Mouse (Mus musculus) limb, embryonic 11.5 days (tissue): ENCODE measurements around the gene Ascl5. TPM values are rescaled to one million over a fixed set of nuclear protein-coding genes. Genes with fewer than 3 reads are reported as not detected.

Experiments used
- ATAC-seq: fragments of 200-750 bp; cut with Nextera tagmentation; 2 replicates; pipeline ENCODE4 v1.8.0; 2017; ENCODE audit warnings: low read depth; ENCODE audit not compliant: insufficient number of reproducible peaks, low FRiP score, low TSS enrichment
- DNase-seq: peaks from one replicate; pipeline ENCODE4 v3.0.0-alpha.2; 2015; ENCODE audit warnings: low spot score
- H3K27ac ChIP-seq: fragments of 300-500 bp; sonication (generic); replicated peaks from 2 replicates; pipeline ENCODE4 v1.5.1; 2014; ENCODE audit warnings: low read depth, mild to moderate bottlenecking, low read length
- H3K27me3 ChIP-seq: fragments of 300-500 bp; sonication (generic); 2 replicates; pipeline ENCODE4 v1.6.1; 2014; ENCODE audit warnings: mild to moderate bottlenecking, low read length, mixed read lengths; ENCODE audit not compliant: control insufficient read depth, insufficient read depth
- H3K36me3 ChIP-seq: fragments of 300-500 bp; sonication (generic); 2 replicates; pipeline ENCODE4 v1.6.1; 2014; ENCODE audit warnings: mild to moderate bottlenecking, low read length, moderate library complexity, mixed read lengths; ENCODE audit not compliant: control insufficient read depth, insufficient read depth
- H3K4me1 ChIP-seq: fragments of 300-500 bp; sonication (generic); 2 replicates; pipeline ENCODE4 v1.6.1; 2014; ENCODE audit warnings: low read length, mixed read lengths; ENCODE audit not compliant: control insufficient read depth, insufficient read depth
- H3K4me2 ChIP-seq: fragments of 300-500 bp; sonication (generic); 2 replicates; pipeline ENCODE4 v1.6.1; 2014; ENCODE audit warnings: low read depth, mild to moderate bottlenecking, moderate library complexity; ENCODE audit not compliant: severe bottlenecking
- H3K4me3 ChIP-seq: fragments of 300-500 bp; sonication (generic); 2 replicates; pipeline ENCODE4 v1.5.1; 2014; ENCODE audit warnings: low read depth, low read length
- H3K9ac ChIP-seq: fragments of 300-500 bp; sonication (generic); 2 replicates; pipeline ENCODE4 v1.6.1; 2014; ENCODE audit warnings: mild to moderate bottlenecking, low read length
- H3K9me3 ChIP-seq: fragments of 300-500 bp; sonication (generic); 2 replicates; pipeline ENCODE4 v1.6.1; 2016; ENCODE audit warnings: low read length; ENCODE audit not compliant: control insufficient read depth
- WGBS: fragments of 180-500 bp; shearing (Covaris S2); extraction: QIAGEN DNeasy Blood & Tissue Kit; methylation state at CpG from one replicate; pipeline ENCODE4 v1.1.7; 2014; 5-methylcytosine and 5-hydroxymethylcytosine counted together
- polyA plus RNA-seq: library from polyadenylated mRNA; unstranded; fragments of >200 nt; fragmentation: Nextera tagmentation; extraction: Ambion mirVana; gene quantifications from 2 replicates; pipeline ENCODE4 v1.2.1, GENCODE M21; 2014

Gene Ascl5
- polyA plus RNA-seq, 1 experiment from 2014 or later = not detected

- peak overlapping the region; percentile 10; the same call in 1 of the 2 replicates for H3K4me2 ChIP-seq
- H3K4me1 ChIP-seq = 0 out of 2 replicates have a peak, but pooled peaks cover 12% of the 10 kb centered on the region
Observed at GRCm38 (mm10) chr1:136040874-136041273, 9.7 kb upstream of the Ascl5 start.

GRCm38 (mm10) chr1:136045774-136046173, 4.8 kb upstream of the Ascl5 start:
- Histone ChIP-seq H3K36me3 (no peaks in the 10 kb centered on the region), H3K9me3 (no peaks in the 10 kb centered on the region), H3K4me3 (no peak overlapping the region), H3K4me1 (peaks cover 10% of the 10 kb centered on the region; the same call in 1 of the 2 replicates), H3K9ac (no peak overlapping the region), H3K4me2 (no peak overlapping the region), H3K27ac (no peak overlapping the region), H3K27me3 (peaks cover 18% of the 10 kb centered on the region)
- 17% methylated on average over 4 of the region's 4 CpGs for WGBS
- DNase-seq (peak; percentile 77), ATAC-seq (no peak)

More at GRCm38 (mm10) chr1:136040874-136041273, 9.7 kb upstream of the Ascl5 start:
- peaks cover 1% of the 10 kb centered on the region; the same call in 1 of the 2 replicates for H3K36me3 ChIP-seq
- no peak overlapping the region for H3K9ac ChIP-seq
- no peak overlapping the region for H3K27ac ChIP-seq
- H3K9me3 ChIP-seq = no peaks in the 10 kb centered on the region
- 39% methylated on average over 4 of the region's 4 CpGs for WGBS
- DNase-seq (no peak), ATAC-seq (no peak)
- 0 out of 2 replicates have a peak, but pooled peaks cover 4% of the 10 kb centered on the region for H3K27me3 ChIP-seq
- no peak overlapping the region for H3K4me3 ChIP-seq

- WGBS = 4% methylated on average over 2 of the region's 2 CpGs
- Histone ChIP-seq H3K27ac (no peak overlapping the region), H3K36me3 (no peaks in the 10 kb centered on the region), H3K4me3 (no peak overlapping the region), H3K9ac (no peak overlapping the region), H3K4me2 (no peak overlapping the region), H3K9me3 (no peaks in the 10 kb centered on the region), H3K4me1 (peaks cover 8% of the 10 kb centered on the region; the same call in 1 of the 2 replicates), H3K27me3 (peaks cover 22% of the 10 kb centered on the region)
- ATAC-seq (no peak), DNase-seq (peak; percentile 48)
Observed at GRCm38 (mm10) chr1:136047432-136047831, 3.2 kb upstream of the Ascl5 start.

- Histone ChIP-seq H3K4me3 (no peak overlapping the region), H3K4me2 (no peak overlapping the region), H3K9ac (no peak overlapping the region), H3K27me3 (peaks cover 27% of the 10 kb centered on the region), H3K4me1 (peaks cover 8% of the 10 kb centered on the region; the same call in 1 of the 2 replicates), H3K27ac (no peak overlapping the region), H3K9me3 (no peaks in the 10 kb centered on the region), H3K36me3 (no peaks in the 10 kb centered on the region)
- ATAC-seq = no peak
- DNase-seq = no peak
- WGBS = 76% methylated on average over 9 of the region's 9 CpGs
Observed at GRCm38 (mm10) chr1:136047894-136048293, 2.7 kb upstream of the Ascl5 start.

GRCm38 (mm10) chr1:136051013-136051315, 360 bp downstream of the Ascl5 start:
- H3K9ac ChIP-seq = peak overlapping the region; percentile 22; the same call in 1 of the 2 replicates
- under 1% methylated on average over 36 of the region's 36 CpGs for WGBS
- peak overlapping the region; percentile 27 for H3K4me3 ChIP-seq
- H3K27ac ChIP-seq = no peak overlapping the region
- H3K9me3 ChIP-seq = no peaks in the 10 kb centered on the region
- ATAC-seq = peak; percentile 36; the same call in 1 of the 2 replicates
- peaks cover 27% of the 10 kb centered on the region for H3K27me3 ChIP-seq
- peak; percentile 43 for DNase-seq
- H3K36me3 ChIP-seq = no peaks in the 10 kb centered on the region
- H3K4me2 ChIP-seq = peak overlapping the region; percentile 50
- H3K4me1 ChIP-seq = peaks cover 8% of the 10 kb centered on the region; the same call in 1 of the 2 replicates

- H3K4me3 ChIP-seq = peak overlapping the region; percentile 27
- H3K27ac ChIP-seq = no peak overlapping the region
- peak; percentile 77; the same call in 1 of the 2 replicates for ATAC-seq
- 0% methylated on average over 6 of the region's 6 CpGs for WGBS
- H3K27me3 ChIP-seq = peaks cover 27% of the 10 kb centered on the region
- no peaks in the 10 kb centered on the region for H3K36me3 ChIP-seq
- H3K4me2 ChIP-seq = peak overlapping the region; percentile 50
- peaks cover 8% of the 10 kb centered on the region; the same call in 1 of the 2 replicates for H3K4me1 ChIP-seq
- peak; percentile 80 for DNase-seq
- H3K9ac ChIP-seq = no peak overlapping the region
- no peaks in the 10 kb centered on the region for H3K9me3 ChIP-seq
Observed at GRCm38 (mm10) chr1:136051465-136051864, 861 bp downstream of the Ascl5 start.

- ATAC-seq = no peak
- Histone ChIP-seq H3K36me3 (no peaks in the 10 kb centered on the region), H3K27me3 (peaks cover 27% of the 10 kb centered on the region), H3K4me3 (no peak within 1 kb of the TSS), H3K9ac (no peak within 1 kb of the TSS), H3K4me2 (no peak within 1 kb of the TSS), H3K9me3 (no peaks in the 10 kb centered on the region), H3K27ac (no peak within 1 kb of the TSS), H3K4me1 (peaks cover 8% of the 10 kb centered on the region; the same call in 1 of the 2 replicates)
- 23% methylated on average over 11 of the region's 11 CpGs for WGBS
- DNase-seq = no peak
Observed at GRCm38 (mm10) chr1:136052547-136052946, 1.9 kb downstream of the Ascl5 start, which contains the start of gene Cacna1s. TSS of gene Cacna1s (plus strand) at chr1:136052750.

- Histone ChIP-seq H3K9ac (no peak overlapping the region), H3K9me3 (no peaks in the 10 kb centered on the region), H3K36me3 (no peaks in the 10 kb centered on the region), H3K27ac (no peak overlapping the region), H3K27me3 (peaks cover 11% of the 10 kb centered on the region), H3K4me1 (peaks cover 6% of the 10 kb centered on the region; the same call in 1 of the 2 replicates), H3K4me2 (no peak overlapping the region), H3K4me3 (no peak overlapping the region)
- DNase-seq (no peak), ATAC-seq (no peak)
- 75% methylated on average over 3 of the region's 3 CpGs for WGBS
Observed at GRCm38 (mm10) chr1:136055771-136056170, 5.2 kb downstream of the Ascl5 start.

- ATAC-seq (no peak), DNase-seq (no peak)
- H3K9me3 ChIP-seq = no peaks in the 10 kb centered on the region
- no peak overlapping the region for H3K4me3 ChIP-seq
- H3K9ac ChIP-seq = no peak overlapping the region
- no peaks in the 10 kb centered on the region for H3K36me3 ChIP-seq
- no peaks in the 10 kb centered on the region for H3K4me1 ChIP-seq
- H3K4me2 ChIP-seq = no peak overlapping the region
- H3K27ac ChIP-seq = no peak overlapping the region
- no peaks in the 10 kb centered on the region for H3K27me3 ChIP-seq
- WGBS = 47% methylated on average over 3 of the region's 3 CpGs
Observed at GRCm38 (mm10) chr1:136058594-136058993, 8.0 kb downstream of the Ascl5 start.
